Mouse (Mus musculus) kidney, adult 18-20 months (tissue): Measurements from ENCODE around the gene Plxnb1.

Experiments
- DNase-seq: peaks from one replicate; pipeline ENCODE4 v3.0.0; 2021

Plxnb1 gene

DNA sequence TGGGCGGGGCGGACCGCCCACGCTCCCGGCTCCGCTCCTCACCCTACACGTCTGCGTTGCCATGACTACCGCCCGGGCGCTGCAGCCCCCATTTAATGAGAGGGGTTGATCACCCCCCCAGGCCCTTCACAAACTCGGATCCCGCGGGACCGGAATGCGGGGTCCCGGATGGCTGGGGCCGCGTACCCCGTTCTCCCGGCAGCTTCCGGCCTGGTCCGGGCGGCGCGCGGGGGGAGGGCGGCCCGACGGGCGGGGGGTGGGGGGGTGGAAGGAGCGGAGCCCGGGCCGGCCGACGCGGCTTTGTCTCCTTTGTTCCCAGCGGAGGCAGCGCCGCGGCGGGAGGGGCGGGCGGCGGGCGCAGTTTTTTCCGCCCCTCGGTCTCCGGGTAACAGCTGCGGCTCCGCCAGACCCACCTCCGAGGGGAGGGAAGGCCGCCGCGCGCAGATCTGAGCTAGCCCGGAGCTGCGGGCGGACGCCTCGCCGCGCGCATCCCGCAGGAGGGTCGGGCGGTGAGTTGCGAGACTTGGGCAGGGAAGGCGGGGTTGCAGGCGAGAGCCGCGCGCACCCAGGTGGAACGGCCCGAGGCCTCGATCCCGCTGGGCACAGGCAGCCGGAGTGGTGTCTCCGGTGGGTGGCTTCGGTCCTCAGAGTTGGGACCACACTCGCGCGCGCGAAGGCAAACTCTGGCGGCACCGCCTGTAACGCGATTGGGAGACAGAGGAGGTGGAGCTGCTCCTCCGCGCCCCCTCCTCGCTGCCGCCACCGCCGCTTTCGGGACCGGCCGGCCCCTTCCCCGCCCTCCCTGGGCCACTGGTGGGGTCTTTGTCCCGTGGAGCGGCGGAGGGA, at the start of gene Plxnb1:
Gene Plxnb1 (plus strand): TSS at position 253 of the 846 bp plus-strand sequence.
- DNase-seq, result peak; percentile 76

DNA sequence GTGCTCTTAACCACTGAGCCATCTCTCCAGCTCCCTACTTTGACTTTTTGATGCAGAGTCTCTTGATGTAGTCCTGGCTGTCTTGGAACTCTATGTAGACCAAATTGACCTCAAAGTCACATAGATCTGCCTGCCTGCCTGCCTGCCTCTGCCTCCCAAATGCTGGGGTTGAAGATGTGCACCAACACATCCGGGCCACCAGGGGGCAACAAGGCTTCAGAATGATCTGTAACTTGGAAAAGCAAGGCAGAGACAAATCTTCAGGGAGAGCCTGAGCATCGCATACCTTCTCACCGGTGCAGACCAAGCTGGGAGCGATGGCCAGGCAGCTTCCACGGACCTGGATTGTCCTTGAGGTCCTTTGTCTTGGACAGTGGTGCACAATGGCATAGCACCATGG, 48.9 kb upstream of the Plxnb1 start:
- peak; percentile 67 for DNase-seq

- no peak for DNase-seq
Measured at GRCm38 (mm10) chr9:109049316-109049715, 45.9 kb upstream of the Plxnb1 start.

- DNase-seq, result no peak
Measured at GRCm38 (mm10) chr9:109049996-109050673, 45.1 kb upstream of the Plxnb1 start.

DNA sequence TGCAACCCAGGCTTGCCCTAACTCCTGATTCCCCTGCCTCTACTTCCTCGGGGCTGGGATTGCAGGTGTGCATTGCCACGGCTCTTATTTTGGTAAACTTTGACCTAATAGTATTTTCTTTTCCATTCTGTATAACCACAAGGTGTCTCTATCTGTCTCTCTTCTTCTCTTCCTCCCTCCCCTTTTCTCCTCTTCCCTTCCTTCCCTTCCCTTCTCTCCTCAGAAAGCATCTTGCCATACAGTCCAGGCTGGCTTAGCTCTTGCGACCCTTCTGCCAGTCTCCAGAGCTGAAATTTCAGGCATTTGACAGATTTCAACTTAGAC, 44.6 kb upstream of the Plxnb1 start:
- no peak for DNase-seq

DNA sequence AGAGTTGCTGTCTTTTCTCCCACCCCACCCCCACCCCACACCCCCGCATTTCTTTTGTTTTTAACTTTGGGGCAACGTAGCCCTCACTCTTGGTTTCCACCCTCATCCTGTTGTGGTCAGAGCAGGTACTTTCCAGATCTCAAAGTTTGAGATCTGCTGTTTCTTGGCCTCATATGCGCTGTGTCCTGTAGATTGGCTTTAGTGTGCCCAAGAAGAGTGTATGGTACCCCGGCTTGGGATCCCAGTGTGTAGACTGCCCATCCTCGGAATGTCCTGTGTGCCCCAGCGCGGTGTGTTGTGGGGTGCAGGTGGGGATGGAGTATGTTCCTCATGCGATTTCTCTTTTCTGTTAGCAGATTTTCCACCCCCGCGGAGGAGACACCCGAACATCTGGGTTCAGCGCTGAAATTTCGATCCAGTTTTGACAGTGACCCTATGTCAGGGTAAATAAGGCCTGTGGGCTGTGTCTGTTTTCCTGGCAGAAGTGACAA, 44.1 kb upstream of the Plxnb1 start:
- DNase-seq, result no peak

DNA sequence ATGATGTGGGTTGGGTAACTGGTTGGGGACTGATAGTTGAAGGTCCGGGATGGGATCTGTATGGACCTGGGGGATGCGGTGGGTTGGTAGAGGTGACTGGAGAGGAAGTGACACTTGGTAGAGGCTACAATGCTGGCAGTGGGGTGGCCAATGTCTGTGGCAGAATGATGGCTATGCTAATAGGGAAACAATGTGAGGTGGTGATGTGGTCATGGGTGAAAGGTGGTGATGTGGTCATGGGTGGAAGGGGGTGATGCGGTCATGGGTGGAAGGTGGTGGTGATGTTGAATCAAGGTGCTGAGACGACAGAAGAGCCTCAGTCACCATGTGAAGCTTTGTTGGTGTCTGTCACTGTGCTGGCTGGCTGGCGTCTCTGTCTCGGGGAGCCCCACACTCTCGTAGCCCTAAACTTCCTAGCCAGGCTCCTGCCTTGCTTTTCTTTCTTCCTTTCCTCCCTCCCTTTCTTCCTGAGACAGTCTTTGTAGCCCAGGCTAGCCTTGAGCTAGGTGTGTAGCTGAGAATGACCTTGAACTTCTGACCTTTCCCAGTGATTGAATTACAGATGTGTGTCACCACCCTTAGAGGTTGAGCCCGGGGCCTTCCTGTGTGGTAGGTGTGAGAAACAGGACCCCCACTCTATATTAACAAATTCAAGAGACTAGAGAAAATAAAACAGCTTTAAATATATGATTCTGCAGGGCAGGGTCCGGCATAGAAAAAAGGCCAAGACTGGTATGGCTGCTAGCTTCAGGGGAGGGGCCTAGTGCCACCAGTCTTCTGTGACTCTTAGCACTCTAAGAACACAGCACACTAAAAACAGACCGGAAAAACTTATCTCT, 43.3 kb upstream of the Plxnb1 start:
- no peak for DNase-seq

DNA sequence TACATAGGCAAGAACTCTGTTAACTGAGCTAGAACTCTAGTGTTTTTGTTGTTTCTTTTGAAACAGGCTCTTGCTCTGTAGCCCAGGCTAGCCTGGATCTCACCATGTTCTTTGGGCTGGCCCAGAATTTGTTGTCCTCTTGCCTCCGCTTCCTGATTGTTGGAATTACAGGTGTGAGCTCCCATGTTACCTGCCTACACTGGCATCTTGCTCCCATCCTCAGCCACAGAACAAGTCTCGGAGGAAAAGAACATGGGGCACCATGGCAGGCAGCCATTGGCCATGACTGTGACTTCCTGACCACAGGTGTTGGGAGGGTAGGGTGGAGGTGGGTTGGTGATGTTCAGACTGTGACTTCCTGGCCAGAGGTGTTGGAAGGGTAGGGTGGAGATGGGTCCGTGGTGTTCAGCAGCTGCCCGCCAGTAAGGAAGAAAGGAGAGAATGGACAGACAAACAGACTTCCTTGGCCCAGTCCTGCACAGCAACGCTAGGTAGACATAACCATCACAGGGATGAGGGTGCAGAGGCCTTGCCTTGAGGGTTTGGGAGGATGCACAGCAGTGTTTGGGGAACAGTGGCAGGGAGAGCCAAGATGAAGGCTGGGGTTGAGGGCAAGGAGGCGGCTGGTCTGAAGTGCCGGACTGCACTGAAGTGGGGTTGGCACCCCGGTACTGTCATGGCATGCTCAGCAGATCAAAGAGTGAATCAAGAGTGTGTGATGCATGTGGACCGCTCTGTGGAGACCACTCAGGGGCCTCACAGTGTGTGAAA, 42.5 kb upstream of the Plxnb1 start:
- no peak for DNase-seq

DNA sequence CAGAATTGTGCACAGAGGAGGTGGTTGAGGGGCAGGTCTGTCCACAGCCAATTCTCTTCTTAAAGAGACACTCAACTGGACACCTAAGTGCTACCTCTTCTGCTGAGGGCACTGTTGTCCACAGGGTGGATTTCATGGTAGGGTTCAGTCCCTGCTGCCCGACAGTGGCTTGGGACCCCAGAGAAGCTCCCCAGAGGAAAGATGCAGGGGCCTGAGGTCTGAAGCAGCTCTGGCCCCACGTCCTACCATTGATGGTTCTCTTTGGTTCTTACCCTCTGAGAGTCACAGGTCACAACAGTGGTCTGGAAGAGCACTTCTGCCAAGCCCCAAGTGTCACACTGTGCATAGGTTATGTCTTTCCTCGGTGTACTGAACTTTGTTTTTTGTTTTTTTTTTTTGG, 41.8 kb upstream of the Plxnb1 start:
- no peak for DNase-seq

DNA sequence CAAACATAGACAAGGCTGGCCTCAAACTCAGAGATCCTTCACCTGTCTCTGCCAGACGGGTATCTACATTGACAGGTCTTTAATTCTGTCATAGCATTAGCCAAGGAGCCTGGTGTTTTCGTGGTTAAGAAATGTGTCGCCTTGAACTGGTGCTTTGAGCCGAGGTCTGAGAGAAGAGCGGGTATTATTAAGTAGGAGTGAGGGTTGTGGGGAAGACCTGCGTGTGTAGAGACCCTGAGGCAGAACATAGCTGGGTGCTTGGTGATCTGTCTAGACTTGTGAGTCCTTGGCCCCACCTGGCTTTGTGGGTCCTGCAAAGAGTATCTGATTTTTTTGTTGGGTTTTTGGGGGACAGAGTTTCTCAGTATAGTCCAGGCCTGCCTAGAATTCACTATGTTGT, 41.3 kb upstream of the Plxnb1 start:
- DNase-seq, result no peak

GRCm38 (mm10) chr9:109054712-109055111, 40.5 kb upstream of the Plxnb1 start:
- peak; percentile 62 for DNase-seq

DNA sequence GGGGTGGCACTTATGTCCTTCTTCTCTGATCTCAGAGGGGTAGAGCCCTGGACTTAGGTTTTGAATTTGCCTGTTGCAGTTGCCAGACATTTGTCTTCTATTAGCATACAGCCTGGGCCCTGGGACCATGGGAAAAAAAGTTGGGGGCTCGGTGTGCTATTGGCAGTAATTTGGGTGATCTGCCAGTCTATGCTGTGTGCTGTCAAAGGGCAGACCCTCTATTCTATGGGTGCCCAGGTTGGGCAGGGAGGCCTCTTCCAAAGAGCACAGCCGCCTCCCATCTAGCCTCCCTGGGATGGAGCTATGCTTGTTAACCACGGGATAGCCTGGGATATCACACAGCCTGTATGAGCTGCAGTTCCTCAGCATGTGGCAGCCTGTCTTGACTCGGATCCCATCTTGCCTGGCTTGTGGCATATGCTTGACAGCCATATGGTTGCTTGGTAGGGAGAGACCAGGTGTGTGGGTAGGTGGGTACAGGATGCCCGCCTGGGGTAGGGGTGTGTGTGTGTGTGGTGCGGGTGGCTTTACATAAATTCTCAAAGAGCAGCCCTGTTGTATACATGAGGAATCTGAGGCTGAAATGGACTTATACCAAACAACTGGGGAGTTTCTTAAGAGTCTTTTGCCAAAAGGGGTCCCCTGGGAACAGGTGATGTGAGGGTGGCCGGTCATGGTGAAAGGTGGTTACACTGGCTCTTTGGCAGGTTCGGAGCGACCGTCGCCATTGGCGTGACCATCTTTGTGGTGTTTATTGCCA, 39.7 kb upstream of the Plxnb1 start:
- no peak for DNase-seq

DNA sequence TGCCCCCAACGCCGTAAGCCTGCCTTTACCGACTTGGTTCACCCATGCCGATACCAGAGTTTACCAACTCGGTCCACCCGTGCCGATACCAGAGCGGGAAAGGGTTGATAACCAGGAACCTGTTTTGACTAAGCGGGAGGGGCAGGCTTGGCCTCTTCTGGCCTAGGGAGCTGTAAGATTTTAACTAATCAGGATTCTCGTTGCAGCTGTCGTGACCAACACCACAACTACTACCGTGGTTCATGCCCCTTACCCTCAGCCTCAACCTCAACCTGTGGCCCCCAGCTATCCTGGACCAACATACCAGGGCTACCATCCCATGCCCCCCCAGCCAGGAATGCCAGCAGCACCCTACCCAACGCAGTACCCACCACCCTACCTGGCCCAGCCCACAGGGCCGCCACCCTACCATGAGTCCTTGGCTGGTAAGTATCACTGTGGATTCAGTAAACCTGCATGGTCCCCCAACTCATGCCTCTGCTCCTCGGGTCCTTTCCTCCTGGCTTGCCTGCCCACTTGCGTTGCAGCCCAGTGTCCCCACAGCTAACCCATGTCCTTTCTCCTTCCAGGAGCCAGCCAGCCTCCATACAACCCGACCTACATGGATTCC, 39.0 kb upstream of the Plxnb1 start:
- no peak for DNase-seq

DNA sequence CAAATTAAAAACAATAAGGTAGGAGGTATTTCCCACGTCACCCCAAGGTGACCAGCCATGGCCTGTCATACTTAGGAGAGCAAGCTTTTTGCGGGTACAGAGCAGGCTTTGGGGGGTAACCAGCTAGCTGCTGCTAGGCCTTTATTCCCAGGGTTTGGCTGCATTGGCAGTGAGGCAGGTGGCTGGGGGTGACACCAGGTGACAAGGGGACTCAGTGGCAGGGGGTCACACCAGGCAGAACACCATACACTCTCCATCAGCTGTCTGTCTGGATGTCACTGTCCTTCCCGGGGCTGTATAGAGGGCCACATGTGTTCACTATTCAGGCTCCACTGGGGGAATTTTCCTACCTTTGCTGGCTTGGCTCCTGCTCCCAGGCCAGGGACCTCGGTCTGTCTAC, 38.3 kb upstream of the Plxnb1 start:
- no peak for DNase-seq

- no peak for DNase-seq
Measured at GRCm38 (mm10) chr9:109057543-109057942, 37.6 kb upstream of the Plxnb1 start.

- no peak for DNase-seq
Measured at GRCm38 (mm10) chr9:109058006-109058765, 37.0 kb upstream of the Plxnb1 start.

GRCm38 (mm10) chr9:109059136-109059903, 35.9 kb upstream of the Plxnb1 start, which contains the start of gene Trex1:
TSS of gene Trex1 (minus strand) at chr9:109059734.
- peak; percentile 93 for DNase-seq

DNA sequence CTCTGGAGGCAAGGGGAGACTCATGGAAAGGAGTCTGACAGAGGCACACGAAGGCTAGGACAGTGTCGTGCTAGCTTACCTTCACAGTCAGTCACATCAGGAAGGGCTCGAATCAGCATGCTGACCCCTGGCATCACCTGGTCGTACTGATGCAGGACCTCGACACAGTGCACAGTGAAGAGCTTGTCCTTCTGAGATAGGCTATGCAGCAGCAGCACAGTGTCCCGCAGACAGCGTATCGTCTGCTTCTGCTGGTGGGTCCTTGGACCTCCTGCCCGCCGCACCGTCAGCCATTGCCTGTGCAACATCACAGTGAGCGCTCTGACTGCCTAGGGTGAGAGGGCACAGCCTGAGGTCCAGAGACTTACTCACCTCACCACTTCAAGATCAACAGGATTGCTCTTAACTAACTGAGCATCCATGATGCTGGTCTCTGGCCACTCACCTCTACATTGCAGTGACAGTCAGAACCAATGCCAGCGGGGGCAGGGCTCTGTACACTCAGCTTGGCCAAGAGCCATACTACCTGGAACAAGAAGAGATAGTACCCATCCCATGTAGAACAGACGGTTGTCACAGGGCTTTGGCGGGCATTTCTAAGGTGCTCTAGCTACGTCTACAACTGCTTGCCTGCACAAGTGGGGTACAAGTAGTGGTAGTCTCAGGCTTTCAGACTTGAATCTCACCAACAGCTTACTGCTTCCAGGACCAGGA, 34.8 kb upstream of the Plxnb1 start:
- no peak for DNase-seq

GRCm38 (mm10) chr9:109060898-109061295, 34.3 kb upstream of the Plxnb1 start:
- no peak for DNase-seq
